Mouse (Mus musculus): Measurements from ENCODE around the gene BC003965.

DNA sequence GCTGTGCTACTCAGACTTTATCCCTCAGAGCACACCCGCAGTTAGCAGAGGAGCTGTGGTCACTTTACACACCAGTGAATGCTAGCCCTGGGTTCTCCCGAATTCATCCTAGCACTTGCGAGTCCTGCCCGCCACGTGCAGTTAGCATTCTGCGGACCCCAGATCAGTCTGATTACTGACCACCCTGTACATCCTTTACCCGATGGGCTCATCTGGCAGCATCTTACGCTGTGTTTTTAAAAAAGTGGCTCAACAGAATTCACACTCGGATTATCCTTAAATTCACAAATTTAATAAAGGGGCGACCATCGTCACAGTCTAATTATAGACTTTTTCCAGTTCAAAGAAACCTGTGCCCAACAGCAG is 3.4 kb downstream of the BC003965 start:
- no peak for TF ChIP-seq EP300 (IDR thresholded peaks at IDR 0.05; ENCODE audit: insufficient read depth, low read depth, low read length)
- no peak for TF ChIP-seq POLR2A (IDR thresholded peaks at IDR 0.05; ENCODE audit: insufficient read depth, low read length)
- no peak for TF ChIP-seq CTCF (IDR thresholded peaks at IDR 0.05; ENCODE audit: low read depth, low read length)

All from ES-Bruce4 (cell line).